Mouse (Mus musculus) left cerebral cortex, adult 9 months (tissue): ENCODE measurements around the gene Olfr199.
"Not testable (repeated sequence)": the region's sequence is repeated elsewhere in the genome, so short reads cannot be mapped to it uniquely, and the experiment has no call there.

Experiments used
- DNase-seq, 2 experiments: peaks; one replicate each; pipeline ENCODE4 v3.0.0; 2022; ENCODE audit warnings: low spot score in 2 of 2

Olfr199 gene

GRCm38 (mm10) chr16:59219667-59220066, at the start of gene Olfr199:
Gene Olfr199 (minus strand): TSS chr16:59219767.
- DNase-seq = not testable (repeated sequence)

GRCm38 (mm10) chr16:59269097-59269496, 49.5 kb upstream of the Olfr199 start:
- DNase-seq = not testable (repeated sequence)

- no peak for DNase-seq
Observed at GRCm38 (mm10) chr16:59249684-59250083, 30.1 kb upstream of the Olfr199 start.

GRCm38 (mm10) chr16:59217861-59218260, 1.7 kb downstream of the Olfr199 start:
- DNase-seq = not testable (repeated sequence)

GRCm38 (mm10) chr16:59203433-59203832, 16.1 kb downstream of the Olfr199 start, which contains the start of gene Olfr198:
Gene Olfr198 (minus strand): TSS chr16:59203533.
- not testable (repeated sequence) for DNase-seq

GRCm38 (mm10) chr16:59170354-59170753, 49.2 kb downstream of the Olfr199 start, which contains the start of gene Olfr196:
Gene Olfr196 (minus strand): TSS chr16:59170454.
- DNase-seq = no peak
